Mouse (Mus musculus) cerebellum, adult 11 months (tissue): ENCODE data around the gene B3gnt9.

Experiments used
- DNase-seq: peaks from one replicate; pipeline ENCODE4 v3.0.0; 2022

B3gnt9 gene

GRCm38 (mm10) chr8:105207675-105208273, 47.2 kb downstream of the B3gnt9 start:
- no peak for DNase-seq

DNA sequence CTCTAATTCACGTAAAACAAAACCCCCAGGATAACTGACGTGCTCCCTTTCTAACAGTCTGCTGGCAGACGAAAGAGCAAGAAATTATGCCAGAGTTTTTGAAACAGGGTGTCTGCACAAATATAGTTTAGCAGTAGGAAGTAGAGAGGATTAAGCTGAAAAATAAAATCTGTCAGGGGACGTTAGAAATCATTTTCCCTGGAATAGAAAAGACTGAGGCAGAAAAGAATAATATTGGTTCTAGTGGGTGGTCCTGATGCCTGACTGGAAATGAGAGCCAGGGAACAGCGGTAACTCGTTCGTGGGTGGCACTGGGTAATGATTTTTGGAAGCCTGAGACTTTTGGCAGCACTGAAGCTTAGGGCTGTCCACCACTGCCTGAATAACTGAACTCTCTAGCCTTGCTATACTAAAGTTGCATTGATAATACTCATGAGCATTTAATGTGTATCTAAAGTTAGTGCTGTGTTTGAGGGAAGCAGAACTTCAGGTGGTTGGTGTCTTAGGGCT, 48.1 kb downstream of the B3gnt9 start:
- DNase-seq: no peak

- DNase-seq: no peak
Observed at GRCm38 (mm10) chr8:105205748-105206147, 49.2 kb downstream of the B3gnt9 start.
